Mouse (Mus musculus) stomach, embryonic 16.5 days (tissue): ENCODE measurements around the gene Plekhm1. TPM values are rescaled to one million over a fixed set of nuclear protein-coding genes. Genes with fewer than 3 reads are reported as not detected.
A peak's percentile ranks its signal among the peaks of the same experiment; 100 is the strongest.

Experiments used
- ATAC-seq: fragments of 200-750 bp; cut with Nextera tagmentation; 2 replicates; pipeline ENCODE4 v1.8.0; 2017; ENCODE audit warnings: moderate number of reproducible peaks, moderate TSS enrichment; ENCODE audit not compliant: insufficient read depth, low FRiP score
- H3K27ac ChIP-seq: fragments of 300-500 bp; sonication (generic); 2 replicates; pipeline ENCODE4 v1.5.1; 2014; ENCODE audit warnings: low read length
- H3K27me3 ChIP-seq: fragments of 300-500 bp; sonication (generic); 2 replicates; pipeline ENCODE4 v1.6.1; 2014; ENCODE audit warnings: low read length, control low read depth, mixed read lengths; ENCODE audit not compliant: control insufficient read depth, insufficient read depth
- H3K36me3 ChIP-seq: fragments of 300-500 bp; sonication (generic); 2 replicates; pipeline ENCODE4 v1.6.1; 2014; ENCODE audit warnings: low read length; ENCODE audit not compliant: control insufficient read depth, insufficient read depth
- H3K4me1 ChIP-seq: fragments of 300-500 bp; sonication (generic); 2 replicates; pipeline ENCODE4 v1.6.1; 2014; ENCODE audit warnings: low read length, control low read depth, mixed read lengths; ENCODE audit not compliant: control insufficient read depth, insufficient read depth
- H3K4me2 ChIP-seq: fragments of 300-500 bp; sonication (generic); 2 replicates; pipeline ENCODE4 v1.6.1; 2014; ENCODE audit warnings: low read depth, low read length, mixed read lengths
- H3K4me3 ChIP-seq: fragments of 300-500 bp; sonication (generic); replicated peaks from 2 replicates; pipeline ENCODE4 v1.5.1; 2014; ENCODE audit warnings: mild to moderate bottlenecking, low read length
- H3K9ac ChIP-seq: fragments of 300-500 bp; sonication (generic); 2 replicates; pipeline ENCODE4 v1.6.1; 2014; ENCODE audit warnings: low read length
- H3K9me3 ChIP-seq: fragments of 300-500 bp; sonication (generic); replicated peaks from 2 replicates; pipeline ENCODE4 v1.6.1; 2016; ENCODE audit warnings: low read length, control low read depth; ENCODE audit not compliant: control insufficient read depth
- WGBS: fragments of 180-500 bp; shearing (Covaris S2); extraction: QIAGEN DNeasy Blood & Tissue Kit; methylation state at CpG from one replicate; pipeline ENCODE4 v1.1.7; 2014; 5-methylcytosine and 5-hydroxymethylcytosine counted together
- polyA plus RNA-seq: library from polyadenylated mRNA; unstranded; fragments of >200 nt; fragmentation: Nextera tagmentation; extraction: Ambion mirVana; gene quantifications from 2 replicates; pipeline ENCODE4 v1.2.1, GENCODE M21; 2015

Gene Plekhm1
- polyA plus RNA-seq, 1 experiment from 2014 or later = 7.5 TPM

DNA sequence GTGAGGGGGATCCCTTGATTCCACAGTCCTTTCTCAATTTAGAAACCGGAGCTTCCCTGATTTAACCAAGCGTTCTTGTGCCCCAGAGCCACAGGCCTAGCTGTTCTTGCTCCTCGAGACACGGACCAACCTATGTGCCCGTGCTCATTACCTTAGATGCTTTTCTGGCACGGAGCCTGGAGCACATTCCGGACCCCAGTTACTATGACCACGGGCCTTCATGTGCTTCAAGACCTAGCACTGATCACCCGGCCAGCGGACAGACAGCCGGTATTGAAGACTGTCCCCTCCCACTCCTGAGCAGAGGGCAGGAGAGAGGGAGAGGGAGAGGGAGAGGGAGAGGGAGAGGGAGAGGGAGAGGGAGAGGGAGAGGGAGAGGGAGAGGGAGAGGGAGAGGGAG, 57.2 kb downstream of the Plekhm1 start:
- Histone ChIP-seq H3K4me3 (peak overlapping the region; percentile 41), H3K4me2 (peak overlapping the region; percentile 45), H3K9ac (peak overlapping the region; percentile 49), H3K27ac (peak overlapping the region; percentile 34), H3K9me3 (peaks cover 3% of the 10 kb centered on the region; the same call in 1 of the 2 replicates), H3K36me3 (no peaks in the 10 kb centered on the region), H3K4me1 (peaks cover 11% of the 10 kb centered on the region; the same call in 1 of the 2 replicates), H3K27me3 (no peaks in the 10 kb centered on the region)
- WGBS = 20% methylated on average over 11 of the region's 11 CpGs
- ATAC-seq = no peak

DNA sequence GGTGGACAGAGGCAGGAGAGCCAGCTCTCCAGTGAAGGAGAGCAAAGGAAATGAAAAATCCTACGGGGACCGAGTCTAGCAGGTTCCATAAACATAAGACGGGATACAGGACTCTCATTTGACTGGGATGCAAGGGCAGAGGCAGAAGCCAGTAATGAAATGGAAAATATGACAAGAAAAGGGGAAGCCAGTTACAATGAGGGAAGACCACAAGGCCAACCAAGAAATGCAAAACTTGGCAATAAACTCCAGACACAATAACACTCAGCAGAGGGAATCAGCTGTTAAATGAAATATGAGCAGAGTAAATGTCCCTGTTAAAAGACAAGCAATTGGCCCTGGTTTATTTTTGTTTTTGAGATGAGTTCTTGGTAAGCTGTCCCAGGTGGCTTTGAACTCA, 58.5 kb downstream of the Plekhm1 start:
- Histone ChIP-seq H3K27ac (no peak overlapping the region), H3K9me3 (peaks cover 8% of the 10 kb centered on the region; the same call in 1 of the 2 replicates), H3K4me2 (peak overlapping the region; percentile 45; the same call in 1 of the 2 replicates), H3K36me3 (peaks cover 4% of the 10 kb centered on the region; the same call in 1 of the 2 replicates), H3K27me3 (no peaks in the 10 kb centered on the region), H3K9ac (no peak overlapping the region), H3K4me1 (peaks cover 6% of the 10 kb centered on the region; the same call in 1 of the 2 replicates), H3K4me3 (no peak overlapping the region)
- WGBS = 52% methylated on average over 3 of the region's 3 CpGs
- no peak for ATAC-seq

DNA sequence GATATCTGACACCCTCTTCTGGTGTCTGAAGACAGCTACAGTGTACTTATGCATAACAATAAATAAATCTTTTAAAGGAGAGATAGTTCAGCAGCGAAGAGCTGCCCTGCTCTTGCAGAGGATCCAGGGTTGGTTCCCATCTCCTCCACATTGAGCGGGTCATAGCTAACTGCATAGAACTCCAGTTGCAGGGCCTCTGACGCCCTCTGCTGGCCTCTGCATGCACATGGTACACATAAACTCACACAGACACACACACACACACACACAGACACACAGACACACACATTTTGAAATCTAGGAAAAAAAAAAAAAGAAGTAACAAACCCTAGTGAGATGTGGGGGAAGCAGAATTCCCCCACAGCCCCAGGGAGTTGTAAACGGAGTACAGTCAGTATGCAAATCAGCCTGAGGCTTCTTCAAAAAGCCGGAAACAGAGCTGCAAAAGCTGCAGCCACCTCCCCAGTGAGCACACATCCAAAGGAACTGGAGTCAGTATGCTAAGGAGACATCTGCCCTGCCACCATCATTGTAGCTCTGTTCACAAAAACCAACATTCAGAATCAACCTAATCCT, 60.2 kb downstream of the Plekhm1 start:
- Histone ChIP-seq H3K27ac (no peak overlapping the region), H3K36me3 (peaks cover 4% of the 10 kb centered on the region; the same call in 1 of the 2 replicates), H3K27me3 (no peaks in the 10 kb centered on the region), H3K9me3 (peaks cover 8% of the 10 kb centered on the region; the same call in 1 of the 2 replicates), H3K4me2 (no peak overlapping the region), H3K4me3 (no peak overlapping the region), H3K4me1 (peaks cover 4% of the 10 kb centered on the region; the same call in 1 of the 2 replicates), H3K9ac (no peak overlapping the region)
- WGBS = 81% methylated on average over 5 of the region's 5 CpGs
- ATAC-seq = no peak

DNA sequence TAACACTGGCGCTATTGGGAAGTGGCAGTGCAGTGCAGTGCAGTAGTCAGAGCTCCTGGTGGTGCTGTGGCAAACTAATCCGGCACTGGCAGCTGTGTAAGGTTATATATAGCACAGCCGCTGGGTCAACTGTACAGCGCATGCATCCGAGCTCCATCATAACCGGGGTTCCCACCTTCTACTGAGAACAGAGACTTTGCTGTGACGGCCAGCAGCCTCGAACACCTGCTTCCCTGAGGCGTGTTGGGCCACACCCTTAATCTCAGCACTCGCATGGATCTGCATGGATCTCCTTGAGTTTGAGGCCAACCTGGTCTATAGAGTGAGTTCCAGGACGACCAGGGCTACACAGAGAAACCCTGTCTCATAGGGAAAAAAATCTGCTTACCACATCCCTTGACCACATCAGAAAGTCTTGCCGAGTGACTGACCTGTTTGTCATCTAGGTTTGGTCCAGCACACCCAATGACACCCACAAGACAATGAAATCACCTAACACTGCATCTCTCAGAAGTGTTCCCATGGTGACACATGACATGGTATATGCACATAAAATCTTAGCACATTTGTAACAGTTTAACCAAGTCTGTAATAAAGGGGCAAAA, 61.7 kb downstream of the Plekhm1 start:
- WGBS = 76% methylated on average over 12 of the region's 12 CpGs
- peaks cover 4% of the 10 kb centered on the region; the same call in 1 of the 2 replicates for H3K36me3 ChIP-seq
- no peaks in the 10 kb centered on the region for H3K27me3 ChIP-seq
- no peak overlapping the region for H3K27ac ChIP-seq
- H3K9ac ChIP-seq = no peak overlapping the region
- no peak overlapping the region for H3K4me2 ChIP-seq
- peaks cover 8% of the 10 kb centered on the region; the same call in 1 of the 2 replicates for H3K9me3 ChIP-seq
- ATAC-seq = no peak
- no peak overlapping the region for H3K4me3 ChIP-seq
- peaks cover 13% of the 10 kb centered on the region for H3K4me1 ChIP-seq

DNA sequence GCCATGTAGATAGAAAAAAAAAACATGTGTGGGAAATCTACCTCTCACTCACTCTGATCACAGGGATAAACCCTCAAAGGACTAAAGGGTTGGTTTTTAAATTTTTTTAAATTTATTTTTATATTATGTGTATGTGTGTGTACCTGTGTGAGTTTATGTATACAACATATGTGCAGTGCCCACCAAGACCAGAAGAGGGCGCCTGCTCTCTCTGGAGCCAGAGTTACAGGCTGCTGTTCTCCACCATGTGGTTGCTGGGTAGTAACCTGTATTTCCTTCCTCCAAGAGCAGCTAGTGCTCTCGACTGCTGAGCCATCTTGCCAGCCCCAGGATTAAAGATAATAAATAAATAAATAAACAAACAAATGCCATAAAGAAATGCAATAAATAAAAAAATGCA, 62.8 kb downstream of the Plekhm1 start:
- peaks cover 15% of the 10 kb centered on the region for H3K4me1 ChIP-seq
- H3K4me3 ChIP-seq = no peak overlapping the region
- no peak overlapping the region for H3K4me2 ChIP-seq
- peaks cover 8% of the 10 kb centered on the region; the same call in 1 of the 2 replicates for H3K9me3 ChIP-seq
- no peak overlapping the region for H3K9ac ChIP-seq
- WGBS = 80% methylated on average over 2 of the region's 2 CpGs
- H3K27me3 ChIP-seq = no peaks in the 10 kb centered on the region
- ATAC-seq = no peak
- H3K27ac ChIP-seq = no peak overlapping the region
- peaks cover 4% of the 10 kb centered on the region; the same call in 1 of the 2 replicates for H3K36me3 ChIP-seq

DNA sequence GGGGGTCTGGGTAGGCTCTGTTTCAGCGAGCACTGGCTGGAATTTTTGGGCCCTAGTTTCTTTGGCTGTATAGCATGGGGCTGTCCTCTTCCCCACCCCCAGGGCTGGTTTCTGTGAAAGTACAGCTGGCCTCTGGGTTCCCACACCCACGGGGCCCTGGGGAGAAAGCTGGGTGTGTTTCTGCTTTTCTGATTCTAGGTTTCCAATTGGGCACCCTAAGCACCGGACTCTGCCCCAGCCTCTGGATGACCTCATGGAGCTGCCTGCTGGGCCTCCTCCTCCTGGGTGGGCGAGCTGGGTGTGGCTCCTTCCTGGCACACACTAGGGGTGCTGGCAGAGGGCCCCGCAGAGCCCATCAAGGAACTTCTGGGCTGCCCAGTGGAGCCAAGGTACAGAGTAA, 65.8 kb downstream of the Plekhm1 start:
- Histone ChIP-seq H3K9me3 (0 out of 2 replicates have a peak, but pooled peaks cover 5% of the 10 kb centered on the region), H3K36me3 (peaks cover 4% of the 10 kb centered on the region; the same call in 1 of the 2 replicates), H3K4me2 (peak overlapping the region; percentile 44), H3K4me3 (no peak overlapping the region), H3K27me3 (no peaks in the 10 kb centered on the region), H3K9ac (peak overlapping the region; percentile 69), H3K4me1 (peaks cover 15% of the 10 kb centered on the region), H3K27ac (peak overlapping the region; percentile 96)
- 23% methylated on average over 5 of the region's 5 CpGs for WGBS
- ATAC-seq = peak; percentile 91

DNA sequence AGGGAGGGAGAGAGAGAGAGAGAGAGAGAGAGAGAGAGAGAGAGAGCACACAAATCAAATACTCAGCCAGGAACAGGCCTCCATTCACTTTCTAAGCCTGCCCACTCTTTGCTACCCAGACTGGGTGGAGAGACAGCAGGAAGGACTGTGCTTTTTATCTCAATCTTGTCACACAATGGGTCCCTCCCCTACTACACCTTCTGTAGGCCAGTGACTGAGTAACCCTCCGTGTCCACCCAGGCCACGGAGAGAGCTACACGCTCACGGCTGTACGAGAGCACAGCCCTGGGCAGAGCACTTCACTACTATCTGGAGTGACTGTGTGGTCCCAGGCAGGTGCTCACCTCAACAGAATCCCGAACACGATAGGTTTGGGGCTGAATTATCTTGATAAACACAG, 66.3 kb downstream of the Plekhm1 start:
- 51% methylated on average over 7 of the region's 7 CpGs for WGBS

DNA sequence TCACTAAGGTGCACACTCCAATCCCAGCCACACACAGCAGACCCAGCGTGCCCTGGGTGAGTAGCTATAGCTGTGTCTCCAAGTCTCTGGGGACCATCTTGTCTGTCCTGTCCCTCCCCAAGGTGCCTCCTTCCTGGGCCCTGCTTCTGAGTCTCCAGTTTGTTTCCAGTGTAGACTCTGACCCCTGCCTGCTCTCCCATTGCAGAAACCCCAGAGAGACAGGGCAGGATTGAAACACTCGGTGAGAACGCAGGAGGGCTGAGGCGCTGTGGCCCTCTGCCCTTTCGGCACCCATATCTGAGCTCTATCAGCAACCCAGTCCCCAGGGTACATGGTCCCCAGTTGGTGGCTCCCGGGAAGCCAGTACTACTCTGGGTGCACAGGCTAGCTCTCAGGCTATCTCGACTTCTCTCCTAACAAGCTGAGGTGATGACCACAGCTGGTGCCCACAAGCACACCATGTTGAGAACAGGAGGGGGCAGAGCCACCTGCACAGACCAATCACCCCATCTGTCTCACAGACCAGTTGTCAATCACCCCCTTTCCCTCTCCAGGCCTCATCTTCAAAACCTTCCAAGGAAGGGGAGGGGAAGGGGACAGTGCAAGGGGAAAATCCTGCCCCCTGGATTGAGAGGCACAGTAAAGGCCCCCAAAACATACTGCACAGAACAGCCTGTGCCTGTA, 66.9 kb downstream of the Plekhm1 start:
- H3K4me1 ChIP-seq = peaks cover 19% of the 10 kb centered on the region
- no peaks in the 10 kb centered on the region for H3K27me3 ChIP-seq
- 0 out of 2 replicates have a peak, but pooled peaks cover 5% of the 10 kb centered on the region for H3K9me3 ChIP-seq
- 67% methylated on average over 7 of the region's 7 CpGs for WGBS
- no peak overlapping the region for H3K4me3 ChIP-seq
- peak overlapping the region; percentile 69; the same call in 1 of the 2 replicates for H3K9ac ChIP-seq
- H3K36me3 ChIP-seq = peaks cover 4% of the 10 kb centered on the region; the same call in 1 of the 2 replicates
- H3K27ac ChIP-seq = peak overlapping the region; percentile 96
- H3K4me2 ChIP-seq = peak overlapping the region; percentile 44
- no peak for ATAC-seq

More for the DNA sequence above, 66.3 kb downstream of the Plekhm1 start:
- Histone ChIP-seq H3K9ac (peak overlapping the region; percentile 69), H3K4me1 (peaks cover 15% of the 10 kb centered on the region), H3K36me3 (peaks cover 4% of the 10 kb centered on the region; the same call in 1 of the 2 replicates), H3K27me3 (no peaks in the 10 kb centered on the region), H3K9me3 (0 out of 2 replicates have a peak, but pooled peaks cover 5% of the 10 kb centered on the region), H3K27ac (peak overlapping the region; percentile 96), H3K4me3 (no peak overlapping the region), H3K4me2 (peak overlapping the region; percentile 44)
- ATAC-seq = peak; percentile 42
